Mouse (Mus musculus) spleen, postnatal 10 days (tissue): ENCODE measurements around the gene Krtcap2.
A peak's percentile ranks its signal among the peaks of the same experiment; 100 is the strongest.

Experiments used
- DNase-seq, 2 experiments: peaks; one replicate each; pipeline ENCODE4 v3.0.0; 2021 to 2022; ENCODE audit warnings: low spot score in 2 of 2

The Krtcap2 gene

GRCm38 (mm10) chr3:89225321-89225815 is 20.4 kb upstream of the Krtcap2 start:
- no peak for DNase-seq

GRCm38 (mm10) chr3:89225918-89226317 is 19.8 kb upstream of the Krtcap2 start:
- DNase-seq, result no peak

GRCm38 (mm10) chr3:89226361-89226760 is 19.4 kb upstream of the Krtcap2 start:
- DNase-seq, result no peak

- no peak for DNase-seq
Measured at GRCm38 (mm10) chr3:89226900-89227299, 18.9 kb upstream of the Krtcap2 start, which contains the start of gene Mtx1. TSS of gene Mtx1 (minus strand) at chr3:89227088.

- DNase-seq, result peak; percentile 31 to 64
Measured at GRCm38 (mm10) chr3:89227307-89228179, 18.2 kb upstream of the Krtcap2 start.

- peak; percentile 86 to 89 for DNase-seq
Measured at GRCm38 (mm10) chr3:89228180-89228549, 17.6 kb upstream of the Krtcap2 start.

GRCm38 (mm10) chr3:89228836-89229235 is 16.9 kb upstream of the Krtcap2 start, which contains the start of gene Muc1:
TSS of gene Muc1 (plus strand) at chr3:89229057.
- DNase-seq, result no peak

GRCm38 (mm10) chr3:89229276-89229675 is 16.5 kb upstream of the Krtcap2 start:
- no peak for DNase-seq

GRCm38 (mm10) chr3:89230561-89230960 is 15.2 kb upstream of the Krtcap2 start:
- no peak for DNase-seq

- no peak for DNase-seq
Measured at GRCm38 (mm10) chr3:89231345-89231744, 14.4 kb upstream of the Krtcap2 start.

- DNase-seq, result no peak
Measured at GRCm38 (mm10) chr3:89231772-89232275, 13.9 kb upstream of the Krtcap2 start.

- no peak for DNase-seq
Measured at GRCm38 (mm10) chr3:89232614-89233013, 13.2 kb upstream of the Krtcap2 start.

- no peak for DNase-seq
Measured at GRCm38 (mm10) chr3:89233562-89234110, 12.1 kb upstream of the Krtcap2 start.

GRCm38 (mm10) chr3:89236516-89236915 is 9.2 kb upstream of the Krtcap2 start:
- DNase-seq, result no peak

- no peak for DNase-seq
Measured at GRCm38 (mm10) chr3:89237682-89238081, 8.1 kb upstream of the Krtcap2 start.

GRCm38 (mm10) chr3:89238494-89238893 is 7.3 kb upstream of the Krtcap2 start:
- no peak for DNase-seq

- DNase-seq, result peak; percentile 44 to 81
Measured at GRCm38 (mm10) chr3:89242331-89242895, 3.4 kb upstream of the Krtcap2 start.

GRCm38 (mm10) chr3:89243609-89244008 is 2.2 kb upstream of the Krtcap2 start:
- DNase-seq, result peak; percentile 38 to 79

- peak in 1 of 2 experiments; percentile 59 for DNase-seq
Measured at GRCm38 (mm10) chr3:89244158-89244981, 1.4 kb upstream of the Krtcap2 start.

- DNase-seq, result no peak
Measured at GRCm38 (mm10) chr3:89244982-89245687, 631 bp upstream of the Krtcap2 start.
